Mouse (Mus musculus): ENCODE data around the gene Enpp3. TPM values are rescaled to one million over a fixed set of nuclear protein-coding genes. Genes with fewer than 3 reads are reported as not detected.
"Not testable (repeated sequence)": the region's sequence is repeated elsewhere in the genome, so short reads cannot be mapped to it uniquely, and the experiment has no call there.

Gene Enpp3
- total RNA-seq, 2 experiments from 2014 or later: 0.17 to 0.23 TPM

DNA sequence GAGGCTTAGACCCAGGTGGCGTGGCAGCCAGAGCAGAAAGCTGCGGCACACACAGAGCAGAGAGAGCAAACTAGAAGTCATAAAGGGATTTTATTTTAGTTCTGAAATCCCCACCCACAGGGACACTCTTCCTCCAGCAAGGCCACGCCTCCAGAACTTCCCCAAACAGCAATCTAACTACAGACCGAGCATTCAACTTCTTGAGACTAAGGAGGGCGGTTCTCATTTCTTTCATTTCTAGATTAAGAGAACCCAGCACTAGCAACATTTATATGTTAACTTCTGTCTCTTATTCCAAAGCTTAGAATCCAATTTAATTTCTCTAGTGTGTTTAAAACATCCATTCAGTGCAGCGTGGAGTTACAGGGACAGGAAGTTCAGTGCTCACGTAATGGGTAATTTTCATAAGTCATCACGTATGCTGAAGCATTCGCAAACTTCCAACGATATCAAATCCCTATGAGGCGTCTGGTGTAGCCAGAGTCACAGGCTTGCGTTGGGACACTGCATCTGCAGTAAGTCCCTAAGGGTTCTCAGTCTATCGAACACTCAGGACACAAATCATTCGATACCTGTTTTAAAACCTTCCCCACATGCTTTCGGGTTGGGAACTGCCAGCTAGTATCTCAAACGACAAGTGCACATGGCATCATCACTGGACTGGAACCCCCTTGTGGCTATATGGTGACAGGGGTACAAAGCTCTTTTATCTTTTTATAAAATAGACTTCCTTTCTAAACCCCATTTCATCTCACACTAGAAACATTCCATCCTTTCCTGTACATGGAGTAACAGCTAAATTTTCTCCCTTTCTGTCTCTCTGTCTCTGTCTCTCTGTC is 18.7 kb downstream of the Enpp3 start:
- DNase-seq (ENCODE audit: extremely low spot score in 1 of 2, low spot score in 1 of 2): no peak

GRCm38 (mm10) chr10:24823265-24823664 is 19.4 kb downstream of the Enpp3 start:
- no peak for DNase-seq (ENCODE audit: extremely low spot score in 1 of 2, low spot score in 1 of 2)

GRCm38 (mm10) chr10:24822842-24823241 is 19.8 kb downstream of the Enpp3 start:
- DNase-seq (ENCODE audit: extremely low spot score in 1 of 2, low spot score in 1 of 2): no peak

GRCm38 (mm10) chr10:24821990-24822676 is 20.5 kb downstream of the Enpp3 start:
- no peak for DNase-seq (ENCODE audit: extremely low spot score in 1 of 2, low spot score in 1 of 2)

- no peak for DNase-seq (ENCODE audit: extremely low spot score in 1 of 2, low spot score in 1 of 2)
These were observed 23.1 kb downstream of the Enpp3 start for GRCm38 (mm10) chr10:24819526-24819925.

- DNase-seq (ENCODE audit: extremely low spot score in 1 of 2, low spot score in 1 of 2): no peak
These were observed 32.0 kb downstream of the Enpp3 start for GRCm38 (mm10) chr10:24810639-24811038.

- no peak for DNase-seq (ENCODE audit: extremely low spot score in 1 of 2, low spot score in 1 of 2)
These were observed 35.9 kb downstream of the Enpp3 start for GRCm38 (mm10) chr10:24806756-24807155.

DNA sequence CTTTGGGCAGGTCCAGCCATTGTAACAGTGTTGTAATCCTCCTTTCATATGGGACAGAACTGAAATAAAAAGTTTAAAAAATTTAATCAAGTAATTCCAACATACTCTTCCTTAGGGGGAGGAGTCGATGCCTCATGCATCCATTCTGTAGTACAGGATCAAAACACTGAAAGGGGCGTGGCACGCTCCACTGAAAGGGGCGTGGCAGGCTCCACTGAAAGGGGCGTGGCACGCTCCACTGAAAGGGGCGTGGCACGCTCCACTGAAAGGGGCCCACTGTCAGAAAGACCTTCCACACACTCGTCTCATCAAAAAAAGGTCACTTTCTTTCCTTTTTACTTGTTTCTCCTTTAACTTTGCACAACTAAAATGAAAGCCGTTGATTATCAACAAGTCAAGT is 36.7 kb downstream of the Enpp3 start:
- DNase-seq (ENCODE audit: extremely low spot score in 1 of 2, low spot score in 1 of 2): no peak

DNA sequence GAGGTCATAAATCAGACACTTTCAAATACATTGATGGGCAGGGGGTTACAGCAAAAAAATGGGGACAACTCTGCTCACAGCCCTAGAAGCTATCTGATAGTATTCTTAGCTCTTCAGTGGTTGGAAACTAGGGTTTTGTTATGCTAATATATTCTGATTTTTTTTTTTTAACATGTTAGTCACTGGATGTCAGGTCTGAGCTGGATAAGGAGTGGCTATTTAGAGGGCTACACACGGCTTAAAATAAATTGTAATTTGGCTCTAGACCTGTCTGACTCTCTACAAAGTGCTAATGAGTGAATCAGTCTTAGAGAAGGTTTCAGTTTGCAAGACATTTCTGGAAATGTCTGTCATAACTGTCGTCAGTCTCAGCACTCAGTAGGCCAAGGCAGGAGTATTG is 37.5 kb downstream of the Enpp3 start:
- DNase-seq (ENCODE audit: extremely low spot score in 1 of 2, low spot score in 1 of 2): no peak

DNA sequence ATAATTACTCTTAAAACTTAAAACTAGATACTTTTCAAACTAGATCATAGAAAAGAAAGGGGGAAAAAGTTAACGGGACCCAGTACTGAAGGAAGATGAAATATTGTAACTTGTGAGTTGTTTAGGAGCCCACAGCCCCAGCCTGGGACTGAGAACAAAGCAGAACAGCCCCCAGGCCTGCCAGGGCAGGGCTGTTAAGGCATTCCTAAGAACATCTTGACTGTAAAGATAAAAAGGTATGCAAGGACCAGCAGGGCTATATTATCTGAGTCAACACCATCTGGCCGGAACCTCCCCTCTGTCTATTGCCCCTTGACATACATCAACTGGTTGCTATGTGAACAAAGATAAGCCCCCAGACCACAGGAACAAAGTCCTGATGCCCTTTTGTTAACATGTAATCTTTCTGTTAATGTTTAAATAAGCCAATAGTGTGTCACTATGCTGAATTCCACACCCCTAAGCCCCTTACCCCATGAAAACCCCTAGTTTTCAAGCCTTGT is 39.8 kb downstream of the Enpp3 start:
- DNase-seq (ENCODE audit: extremely low spot score in 1 of 2, low spot score in 1 of 2): not testable (repeated sequence)

DNA sequence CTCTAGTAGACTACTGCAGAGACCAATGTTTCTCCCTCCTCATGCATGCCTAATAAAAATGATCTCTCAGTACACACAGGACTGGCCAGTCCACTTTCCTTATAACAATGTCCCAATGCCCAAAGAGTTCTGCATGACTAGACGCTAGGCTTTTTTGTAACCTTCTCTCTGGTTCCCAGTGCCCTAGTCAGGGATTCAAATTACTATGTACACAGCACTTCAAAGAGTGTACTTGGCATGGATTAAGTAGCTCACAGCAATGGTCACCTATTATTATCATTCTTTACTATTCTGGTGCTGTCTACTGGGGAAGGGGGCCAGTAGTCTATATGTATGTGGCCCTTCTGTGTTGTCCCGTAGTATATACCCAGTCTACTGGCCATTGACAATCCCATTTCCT is 40.8 kb downstream of the Enpp3 start:
- DNase-seq (ENCODE audit: extremely low spot score in 1 of 2, low spot score in 1 of 2): no peak

- peak; percentile 21 to 83 for DNase-seq (ENCODE audit: extremely low spot score in 1 of 2, low spot score in 1 of 2)
These were observed 45.4 kb downstream of the Enpp3 start for GRCm38 (mm10) chr10:24797246-24797645.

DNA sequence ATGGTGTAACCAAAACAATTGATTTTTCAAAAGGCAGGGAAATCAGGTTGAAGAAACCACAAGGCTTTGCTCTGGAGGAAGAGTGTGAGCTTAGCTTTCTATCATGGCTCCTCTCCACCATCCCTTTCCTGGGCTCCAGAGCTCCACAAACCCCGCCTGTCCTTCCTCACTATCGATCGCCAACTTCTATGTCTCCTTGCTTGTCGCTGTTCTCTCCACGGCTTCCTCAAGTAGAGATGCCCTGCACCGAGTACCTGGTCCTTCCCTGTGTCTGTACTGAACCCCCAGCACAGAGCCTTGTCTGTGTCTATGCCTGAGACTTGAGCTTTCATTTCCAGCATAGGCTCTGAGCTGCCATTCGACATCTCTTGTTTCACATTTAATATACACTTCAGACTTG is 49.9 kb downstream of the Enpp3 start:
- DNase-seq (ENCODE audit: extremely low spot score in 1 of 2, low spot score in 1 of 2): no peak

DNA sequence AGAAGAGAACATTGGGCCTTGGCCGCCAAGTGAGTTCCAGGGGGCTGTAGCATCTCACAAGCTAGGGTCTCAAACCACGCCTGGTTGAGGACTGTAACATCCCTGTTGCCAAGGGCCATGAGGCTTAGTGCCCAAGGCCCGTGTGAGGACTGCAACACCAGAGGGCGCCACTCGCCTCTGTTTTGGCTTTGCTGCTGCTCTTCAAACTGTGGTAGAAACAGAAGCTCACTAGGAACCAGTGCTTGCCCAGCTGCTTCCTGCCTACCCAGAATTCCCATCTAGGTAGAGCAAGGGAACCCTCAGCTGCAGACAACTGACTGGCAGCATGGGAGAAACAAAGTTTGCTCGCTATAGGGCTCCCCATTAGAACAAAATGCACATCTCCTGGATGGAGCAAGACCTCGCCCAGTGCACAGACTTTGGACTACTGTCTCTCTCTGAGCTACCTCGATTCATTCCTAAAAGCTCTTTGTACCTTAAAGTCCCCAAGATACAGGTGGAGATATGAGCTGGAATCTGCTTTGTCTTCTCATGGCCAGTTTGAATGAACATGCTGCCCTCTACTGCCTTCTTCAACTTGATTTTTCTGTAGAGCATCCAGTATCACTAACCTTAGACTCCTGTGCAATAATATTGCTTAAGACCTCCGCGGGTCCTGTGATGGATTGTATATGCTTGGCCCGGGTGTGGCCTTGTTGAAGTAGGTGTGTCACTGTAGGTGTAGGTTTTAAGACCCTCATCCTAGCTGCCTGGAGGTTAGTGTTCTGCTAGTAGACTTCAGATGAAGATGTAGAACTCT is 52.7 kb downstream of the Enpp3 start:
- peak in 1 of 2 experiments; percentile 60 for DNase-seq (ENCODE audit: extremely low spot score in 1 of 2, low spot score in 1 of 2)

- DNase-seq (ENCODE audit: extremely low spot score in 1 of 2, low spot score in 1 of 2): no peak
These were observed 57.3 kb downstream of the Enpp3 start for GRCm38 (mm10) chr10:24785345-24785744.

GRCm38 (mm10) chr10:24784624-24785276 is 57.9 kb downstream of the Enpp3 start:
- DNase-seq (ENCODE audit: extremely low spot score in 1 of 2, low spot score in 1 of 2): no peak

GRCm38 (mm10) chr10:24783946-24784345 is 58.7 kb downstream of the Enpp3 start:
- DNase-seq (ENCODE audit: extremely low spot score in 1 of 2, low spot score in 1 of 2): no peak

DNA sequence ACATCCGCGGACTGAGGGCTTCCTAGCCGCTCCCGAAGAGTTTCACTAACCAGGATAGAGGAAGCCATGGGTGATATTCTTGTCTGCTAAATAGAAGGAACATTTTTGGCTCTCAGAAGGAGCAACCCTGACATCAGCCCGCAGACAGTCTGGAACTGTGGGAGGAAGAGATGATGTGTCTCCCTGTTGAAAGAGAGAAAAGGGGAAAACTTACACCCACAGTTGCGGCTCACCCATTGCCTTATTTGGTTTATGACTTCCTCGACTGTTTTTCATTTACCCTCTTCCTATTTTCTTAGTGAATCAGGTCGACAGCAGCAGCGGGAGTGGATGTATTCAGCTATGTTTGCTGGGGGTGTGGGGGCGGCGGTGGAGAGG is 64.0 kb downstream of the Enpp3 start:
- no peak for DNase-seq (ENCODE audit: extremely low spot score in 1 of 2, low spot score in 1 of 2)

DNA sequence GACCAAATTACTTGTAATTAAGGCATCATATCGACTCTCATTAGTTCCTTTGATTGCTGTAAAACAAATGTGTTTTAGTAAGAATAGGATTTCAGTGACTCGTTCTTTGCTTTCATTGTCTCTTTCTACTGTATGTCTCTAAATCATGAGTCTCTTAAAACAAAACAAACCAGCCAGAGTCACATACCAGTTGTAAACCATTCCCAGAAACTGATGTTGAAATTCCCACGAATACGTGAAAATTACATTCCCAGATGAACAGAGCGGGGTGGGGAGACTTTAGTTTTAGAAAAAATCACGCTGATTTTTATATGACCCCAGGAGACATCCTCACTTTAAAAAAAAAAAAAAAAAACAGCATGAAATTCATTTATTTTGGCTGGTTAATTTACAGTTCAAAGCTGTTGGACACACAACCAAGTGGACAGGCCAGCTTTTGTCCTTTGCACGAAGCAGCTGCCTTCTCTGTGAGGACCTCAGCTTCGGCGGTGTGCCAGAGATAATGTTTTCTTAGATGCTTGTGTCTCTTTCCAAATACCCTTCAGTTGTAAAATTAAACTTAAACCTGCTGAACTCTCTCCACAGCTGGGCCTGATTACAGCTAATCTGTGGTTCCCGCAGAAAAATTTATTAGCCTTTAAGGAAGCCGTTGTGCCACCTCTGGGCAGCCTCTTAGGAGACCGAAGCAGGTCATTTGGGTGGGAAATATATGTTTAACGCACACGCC is 64.5 kb downstream of the Enpp3 start:
- no peak for DNase-seq (ENCODE audit: extremely low spot score in 1 of 2, low spot score in 1 of 2)

DNA sequence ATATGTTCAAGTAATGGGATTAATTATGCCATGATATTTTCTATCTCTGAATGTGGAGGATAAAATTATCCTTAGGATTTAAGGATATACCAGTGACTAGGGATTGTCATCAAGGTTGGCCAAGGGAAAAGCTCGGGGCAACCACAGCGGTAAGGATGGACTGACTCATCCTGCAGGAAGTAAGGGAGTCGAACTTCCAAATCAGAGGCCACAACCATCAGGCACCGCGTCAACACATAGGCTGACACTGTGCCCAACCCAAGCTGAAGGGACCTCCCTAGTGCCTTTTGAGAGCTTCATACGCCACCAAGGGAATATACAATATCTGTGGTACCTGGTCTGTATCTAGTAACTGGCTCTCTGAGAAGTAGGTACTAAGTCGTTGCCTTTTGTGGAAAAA is 73.1 kb downstream of the Enpp3 start:
- no peak for DNase-seq (ENCODE audit: extremely low spot score in 1 of 2, low spot score in 1 of 2)
